Mouse (Mus musculus) embryonic fibroblast, embryonic 13.5 days (primary cell): Measurements from ENCODE around the gene Tcaf2.

Experiments
- CTCF ChIP-seq: IDR thresholded peaks from 2 replicates; pipeline ENCODE4 v1.5.1; 2011; ENCODE audit warnings: mild to moderate bottlenecking, control low read depth, low read length, moderate library complexity, borderline replicate concordance; ENCODE audit not compliant: insufficient read depth
- POLR2A ChIP-seq: IDR thresholded peaks from 2 replicates; pipeline ENCODE4 v1.6.1; 2011; ENCODE audit warnings: low read depth, mild to moderate bottlenecking, control low read depth, low read length, moderate library complexity

DNA sequence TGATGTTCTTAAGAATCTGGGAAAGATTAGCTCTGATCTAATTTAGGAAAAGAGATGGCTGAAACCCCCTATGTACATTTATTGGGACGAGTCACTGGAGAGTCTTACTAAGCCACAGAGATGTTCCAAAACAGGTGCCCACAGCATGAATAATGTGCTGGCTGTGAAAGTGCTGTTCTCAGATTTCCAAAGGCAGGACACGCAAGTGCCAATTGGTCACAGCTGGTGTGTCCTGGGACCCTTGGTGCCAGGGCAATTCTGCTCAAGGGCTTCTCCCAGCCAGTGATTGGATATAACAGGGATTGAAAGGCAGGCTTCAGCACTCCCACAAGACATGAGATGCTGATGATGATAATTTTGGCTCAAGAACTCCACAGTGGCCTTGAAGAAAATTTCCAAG lies 16.7 kb upstream of the Tcaf2 start:
- TF ChIP-seq POLR2A (no peak), CTCF (no peak)
